In genomic region chr2:75861115-75861514, GRCm38 (mm10) we compare ENCODE assay signal across 16 mouse cellular contexts.
"Had no signal": no experiment of that assay in that cellular context is flagged by ENCODE, and none has a peak within 500 bp of the region (broad histone marks: within the 10 kb centered on the region; RNA-seq: fewer than 3 reads in every experiment).

No protein-coding gene starts in this region.

- H3K27ac ChIP-seq: layer of hippocampus, adult 2 months; left cerebral cortex, adult 2 months; limb, embryonic 12.5 days; limb, embryonic 15.5 days; liver, embryonic 13.5 days; macrophage; midbrain, embryonic 13.5 days had no signal

- H3K4me1 ChIP-seq: limb, embryonic 12.5 days; limb, embryonic 15.5 days; liver, embryonic 13.5 days; midbrain, embryonic 13.5 days had no signal

- H3K4me2 ChIP-seq: limb, embryonic 12.5 days; limb, embryonic 15.5 days; liver, embryonic 13.5 days; midbrain, embryonic 13.5 days had no signal

- H3K4me3 ChIP-seq: layer of hippocampus, adult 2 months; left cerebral cortex, adult 2 months; limb, embryonic 12.5 days; limb, embryonic 15.5 days; liver, embryonic 13.5 days; midbrain, embryonic 13.5 days had no signal

- H3K27me3 ChIP-seq: limb, embryonic 12.5 days; limb, embryonic 15.5 days; liver, embryonic 13.5 days; midbrain, embryonic 13.5 days had no signal

- DNase-seq: kidney, adult 11 months; kidney, adult 9 months; kidney, postnatal 14 days; kidney, postnatal 4 days; layer of hippocampus, adult 9-11 months; left cerebral cortex, postnatal 4 days; liver, embryonic 13.5 days; lung, adult 2 months; thymus, adult 18-20 months; thymus, postnatal 36 days had no signal

- H3K9ac ChIP-seq: limb, embryonic 12.5 days; limb, embryonic 15.5 days; liver, embryonic 13.5 days; midbrain, embryonic 13.5 days had no signal

- H3K9me3 ChIP-seq: limb, embryonic 12.5 days; limb, embryonic 15.5 days; liver, embryonic 13.5 days; midbrain, embryonic 13.5 days had no signal

- ATAC-seq: midbrain, embryonic 13.5 days had no signal
